Mouse (Mus musculus): Measurements from ENCODE around the gene Zzef1.

Gene Zzef1

GRCm38 (mm10) chr11:72923116-72923515 is 127.1 kb downstream of the Zzef1 start:
- DNase-seq: no peak

- no peak for DNase-seq
These were observed 128.4 kb downstream of the Zzef1 start for GRCm38 (mm10) chr11:72924458-72924857.

GRCm38 (mm10) chr11:72925067-72925466 is 129.0 kb downstream of the Zzef1 start:
- DNase-seq: peak; percentile 14

- peak; percentile 34 for DNase-seq
These were observed 130.3 kb downstream of the Zzef1 start for GRCm38 (mm10) chr11:72926226-72926890.

GRCm38 (mm10) chr11:72928516-72928915 is 132.5 kb downstream of the Zzef1 start:
- no peak for DNase-seq

GRCm38 (mm10) chr11:72940208-72941143 is 144.4 kb downstream of the Zzef1 start:
- DNase-seq: no peak

- no peak for DNase-seq
These were observed 149.2 kb downstream of the Zzef1 start for GRCm38 (mm10) chr11:72944996-72945793.

GRCm38 (mm10) chr11:72945875-72946559 is 150.0 kb downstream of the Zzef1 start:
- DNase-seq: no peak

GRCm38 (mm10) chr11:72946560-72947119 is 150.6 kb downstream of the Zzef1 start:
- no peak for DNase-seq

- no peak for DNase-seq
These were observed 151.8 kb downstream of the Zzef1 start for GRCm38 (mm10) chr11:72947840-72948239.

GRCm38 (mm10) chr11:72948254-72948653 is 152.2 kb downstream of the Zzef1 start:
- no peak for DNase-seq

GRCm38 (mm10) chr11:72951137-72952000 is 155.3 kb downstream of the Zzef1 start:
- DNase-seq: no peak

- DNase-seq: no peak
These were observed 156.2 kb downstream of the Zzef1 start for GRCm38 (mm10) chr11:72952226-72952625.

GRCm38 (mm10) chr11:72952697-72953096 is 156.7 kb downstream of the Zzef1 start:
- DNase-seq: no peak

GRCm38 (mm10) chr11:72953116-72953439 is 157.1 kb downstream of the Zzef1 start:
- no peak for DNase-seq

GRCm38 (mm10) chr11:72953440-72954151 is 157.6 kb downstream of the Zzef1 start:
- peak; percentile 23 for DNase-seq

GRCm38 (mm10) chr11:72954216-72954615 is 158.2 kb downstream of the Zzef1 start:
- no peak for DNase-seq

GRCm38 (mm10) chr11:72955339-72955974 is 159.4 kb downstream of the Zzef1 start:
- no peak for DNase-seq

- no peak for DNase-seq
These were observed 161.3 kb downstream of the Zzef1 start for GRCm38 (mm10) chr11:72957318-72957717.
